Mouse (Mus musculus) small intestine, adult 2 months (tissue): Measurements from ENCODE around the gene Kcnq2. TPM values are rescaled to one million over a fixed set of nuclear protein-coding genes. Genes with fewer than 3 reads are reported as not detected.

Experiments
- H3K27ac ChIP-seq: fragments of 200-500 bp; 2 replicates; pipeline ENCODE4 v1.5.1; 2012; ENCODE audit warnings: low read depth, low read length, control low read depth, inconsistent platforms; ENCODE audit not compliant: insufficient read depth
- H3K27me3 ChIP-seq: fragments of 200-500 bp; 2 replicates; pipeline ENCODE4 v1.6.1; 2012; ENCODE audit warnings: mild to moderate bottlenecking, moderate library complexity, low read length, inconsistent platforms; ENCODE audit not compliant: control insufficient read depth, insufficient read depth
- H3K36me3 ChIP-seq: fragments of 200-500 bp; 2 replicates; pipeline ENCODE4 v1.6.1; 2012; ENCODE audit warnings: mild to moderate bottlenecking, low read length, control low read depth, inconsistent platforms; ENCODE audit not compliant: control insufficient read depth, insufficient read depth
- H3K4me1 ChIP-seq: fragments of 200-500 bp; 2 replicates; pipeline ENCODE4 v1.6.1; 2012; ENCODE audit warnings: low read length, inconsistent platforms, mixed read lengths; ENCODE audit not compliant: control insufficient read depth, insufficient read depth, insufficient read length
- H3K4me3 ChIP-seq: fragments of 200-500 bp; 2 replicates; pipeline ENCODE4 v1.5.1; 2012; ENCODE audit warnings: low read depth, mild to moderate bottlenecking, control low read depth, inconsistent platforms, low read length, moderate library complexity
- CTCF ChIP-seq: fragments of 200-500 bp; IDR thresholded peaks from 2 replicates; pipeline ENCODE4 v1.5.1; 2012; ENCODE audit warnings: low read depth, mild to moderate bottlenecking, control low read depth, inconsistent platforms, low read length, moderate library complexity, mixed read lengths; ENCODE audit not compliant: insufficient replicate concordance, insufficient read length; ENCODE audit errors: extremely low read depth
- POLR2A ChIP-seq: fragments of 200-500 bp; IDR thresholded peaks from 2 replicates; pipeline ENCODE4 v1.6.1; 2012; ENCODE audit warnings: low read depth, mild to moderate bottlenecking, control low read depth, inconsistent platforms, low read length, moderate library complexity
- WGBS: fragments of 180-500 bp; shearing (Covaris S2); methylation state at CpG from one replicate; pipeline ENCODE4 v1.1.7; 2018; 5-methylcytosine and 5-hydroxymethylcytosine counted together
- polyA plus RNA-seq: library from polyadenylated mRNA; depleted of rRNA; stranded (reverse); fragments of >200 nt; gene quantifications from 2 replicates; pipeline ENCODE4 v1.2.3, GENCODE M21; 2012

Gene Kcnq2
- polyA plus RNA-seq, 1 experiment = 0.51 TPM

DNA sequence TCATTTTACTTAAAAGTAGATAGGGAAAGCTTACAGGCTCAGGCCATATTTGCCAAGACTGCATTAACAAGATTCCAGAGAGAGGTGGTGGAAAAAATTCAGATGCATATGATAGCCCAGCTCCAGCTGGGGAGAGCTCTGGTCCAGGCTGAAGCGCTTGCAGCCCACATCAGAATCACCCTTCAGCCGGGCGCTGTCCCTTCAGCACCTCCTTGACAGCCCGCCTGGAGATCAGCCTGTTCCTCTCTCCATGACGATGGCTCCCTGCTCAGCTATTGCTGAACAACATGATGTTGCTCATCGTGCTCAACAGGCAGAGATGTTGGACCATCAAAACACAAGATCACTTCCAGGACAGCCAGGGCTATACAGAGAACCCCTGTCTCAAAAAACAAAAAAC, 1.8 kb upstream of the Kcnq2 start:
- no peak for TF ChIP-seq POLR2A
- no peak for TF ChIP-seq CTCF

GRCm38 (mm10) chr2:181135446-181135818, 332 bp upstream of the Kcnq2 start:
- H3K4me3 ChIP-seq = no peak overlapping the region
- H3K36me3 ChIP-seq = no peaks in the 10 kb centered on the region
- no peak for TF ChIP-seq CTCF
- no peak for TF ChIP-seq POLR2A
- H3K27ac ChIP-seq = no peak overlapping the region
- H3K4me1 ChIP-seq = 0 out of 2 replicates have a peak, but pooled peaks cover 2% of the 10 kb centered on the region
- WGBS = 10% methylated on average over 4 of the region's 4 CpGs
- H3K27me3 ChIP-seq = peaks cover 22% of the 10 kb centered on the region

More for the DNA sequence above, 1.8 kb upstream of the Kcnq2 start:
- Histone ChIP-seq H3K36me3 (no peaks in the 10 kb centered on the region), H3K4me1 (0 out of 2 replicates have a peak, but pooled peaks cover 2% of the 10 kb centered on the region), H3K27ac (no peak overlapping the region), H3K27me3 (peaks cover 22% of the 10 kb centered on the region), H3K4me3 (no peak overlapping the region)
- 3% methylated on average over 6 of the region's 6 CpGs for WGBS

- H3K27ac ChIP-seq = no peak overlapping the region
- H3K4me1 ChIP-seq = 0 out of 2 replicates have a peak, but pooled peaks cover 2% of the 10 kb centered on the region
- H3K36me3 ChIP-seq = no peaks in the 10 kb centered on the region
- no peak overlapping the region for H3K4me3 ChIP-seq
- H3K27me3 ChIP-seq = peaks cover 22% of the 10 kb centered on the region
- no peak for TF ChIP-seq POLR2A
- no peak for TF ChIP-seq CTCF
- WGBS = 10% methylated on average over 22 of the region's 22 CpGs
Observed at GRCm38 (mm10) chr2:181133837-181134590, 1.1 kb downstream of the Kcnq2 start.

DNA sequence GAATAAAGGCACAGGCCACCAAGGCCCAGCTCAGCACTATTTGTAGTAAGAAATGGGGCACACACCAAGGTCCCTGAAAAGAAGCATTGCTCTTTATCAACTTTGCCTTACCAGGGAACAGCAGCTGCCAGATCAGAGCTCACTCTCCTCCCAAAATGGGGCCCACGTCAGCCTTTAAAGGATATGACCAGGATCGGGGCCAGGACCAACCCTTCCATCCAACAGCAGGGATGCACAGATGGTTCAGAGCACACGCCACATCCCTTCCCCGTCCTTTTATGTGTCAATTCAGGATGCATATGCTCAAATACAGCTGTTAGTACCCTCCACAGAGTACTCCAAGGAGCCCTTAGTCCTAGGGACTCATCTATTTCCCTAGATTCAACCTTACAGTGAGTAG, 4.9 kb downstream of the Kcnq2 start:
- Histone ChIP-seq H3K4me1 (0 out of 2 replicates have a peak, but pooled peaks cover 2% of the 10 kb centered on the region), H3K36me3 (no peaks in the 10 kb centered on the region), H3K27ac (no peak overlapping the region), H3K27me3 (peaks cover 13% of the 10 kb centered on the region), H3K4me3 (no peak overlapping the region)
- WGBS = 65% methylated on average over 4 of the region's 4 CpGs
- TF ChIP-seq CTCF = no peak
- TF ChIP-seq POLR2A = no peak

- Histone ChIP-seq H3K36me3 (no peaks in the 10 kb centered on the region), H3K4me3 (no peak overlapping the region), H3K4me1 (no peaks in the 10 kb centered on the region), H3K27ac (no peak overlapping the region), H3K27me3 (peaks cover 2% of the 10 kb centered on the region)
- no peak for TF ChIP-seq CTCF
- no peak for TF ChIP-seq POLR2A
- 64% methylated on average over 4 of the region's 4 CpGs for WGBS
Observed at GRCm38 (mm10) chr2:181128963-181129362, 6.1 kb downstream of the Kcnq2 start.

GRCm38 (mm10) chr2:181127786-181128185, 7.3 kb downstream of the Kcnq2 start:
- 33% methylated on average over 3 of the region's 3 CpGs for WGBS
- TF ChIP-seq POLR2A (no peak), CTCF (no peak)
- no peaks in the 10 kb centered on the region for H3K36me3 ChIP-seq
- no peak overlapping the region for H3K27ac ChIP-seq
- no peaks in the 10 kb centered on the region for H3K4me1 ChIP-seq
- no peaks in the 10 kb centered on the region for H3K27me3 ChIP-seq
- no peak overlapping the region for H3K4me3 ChIP-seq

GRCm38 (mm10) chr2:181125726-181126455, 9.2 kb downstream of the Kcnq2 start:
- Histone ChIP-seq H3K4me3 (no peak overlapping the region), H3K4me1 (no peaks in the 10 kb centered on the region), H3K27ac (no peak overlapping the region), H3K27me3 (no peaks in the 10 kb centered on the region), H3K36me3 (no peaks in the 10 kb centered on the region)
- TF ChIP-seq POLR2A = no peak
- no peak for TF ChIP-seq CTCF
- WGBS = 42% methylated on average over 7 of the region's 7 CpGs
